Mouse (Mus musculus) cerebellum, postnatal 10 days (tissue): ENCODE results near the gene Borcs8.

Experiments
- DNase-seq, 2 experiments: peaks; one replicate each; pipeline ENCODE4 v3.0.0; 2021; ENCODE audit warnings: mixed read lengths in 2 of 2

Gene Borcs8

DNA sequence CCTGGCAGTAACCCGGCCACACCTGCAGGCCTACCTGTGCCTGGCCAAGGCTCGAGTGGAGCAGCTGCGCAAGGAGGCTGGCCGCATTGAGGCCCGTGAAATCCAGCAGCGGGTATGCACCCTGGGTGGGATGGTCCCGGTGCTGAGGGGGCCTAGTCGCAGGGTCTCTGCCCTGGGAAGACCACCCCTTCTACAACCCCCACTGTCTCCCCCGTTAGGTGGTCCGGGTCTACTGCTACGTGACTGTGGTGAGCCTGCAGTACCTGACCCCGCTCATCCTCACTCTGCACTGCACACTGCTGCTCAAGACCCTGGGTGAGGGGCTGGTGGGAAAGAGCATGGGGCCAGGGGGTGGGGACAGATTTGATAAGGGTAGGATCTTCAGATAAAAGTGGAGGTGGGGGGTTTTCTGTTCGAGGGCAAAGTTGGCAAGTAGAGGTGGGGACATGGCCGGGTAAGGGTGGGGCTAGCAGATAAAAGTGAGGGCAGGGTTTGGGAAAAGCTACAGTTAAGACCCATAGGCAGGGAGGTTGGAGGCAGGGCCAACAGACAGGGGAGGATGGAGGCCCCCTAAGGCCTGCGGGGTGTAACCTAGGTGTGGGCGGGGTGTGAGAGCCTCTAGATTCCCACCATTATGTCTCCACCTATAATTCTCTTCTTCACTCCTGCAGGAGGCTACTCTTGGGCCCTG is 42.1 kb downstream of the Borcs8 start:
- no peak for DNase-seq

DNA sequence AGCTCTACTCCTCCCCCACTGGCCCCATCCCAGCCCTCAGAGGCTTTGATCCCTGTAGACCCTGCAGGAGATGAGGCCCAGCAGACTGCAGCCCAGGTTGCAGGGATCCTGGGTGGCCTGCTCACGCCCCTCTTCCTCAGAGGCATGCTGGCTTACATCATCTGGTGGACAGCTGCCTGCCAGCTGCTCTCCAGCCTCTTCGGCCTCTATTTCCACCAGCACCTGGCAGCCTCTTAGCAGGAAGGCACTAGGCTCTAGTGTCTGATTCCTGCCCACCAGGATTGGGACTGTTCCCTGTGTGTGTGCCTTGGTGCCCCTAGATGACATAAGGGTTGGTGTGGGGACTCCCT is 42.6 kb downstream of the Borcs8 start:
- DNase-seq = no peak

DNA sequence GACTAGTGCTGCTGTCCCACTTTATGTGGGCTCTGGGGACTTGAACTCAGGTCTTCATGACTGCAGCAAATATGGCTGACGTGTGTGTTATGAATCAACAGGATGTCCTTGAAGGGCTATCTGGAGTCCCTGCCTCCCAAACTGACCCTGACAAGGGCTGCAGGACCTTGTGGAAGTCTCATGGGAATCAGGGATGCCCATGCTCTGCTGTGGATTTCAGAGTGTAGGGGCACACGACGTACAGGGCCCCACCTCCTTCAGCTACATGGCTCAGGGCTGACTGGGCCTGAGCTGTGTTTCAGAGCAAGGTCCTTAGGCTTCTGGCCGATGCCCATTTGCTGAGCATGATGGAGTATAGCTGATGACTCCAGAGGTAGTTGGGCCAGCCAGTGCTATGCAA is 43.9 kb downstream of the Borcs8 start:
- no peak for DNase-seq

DNA sequence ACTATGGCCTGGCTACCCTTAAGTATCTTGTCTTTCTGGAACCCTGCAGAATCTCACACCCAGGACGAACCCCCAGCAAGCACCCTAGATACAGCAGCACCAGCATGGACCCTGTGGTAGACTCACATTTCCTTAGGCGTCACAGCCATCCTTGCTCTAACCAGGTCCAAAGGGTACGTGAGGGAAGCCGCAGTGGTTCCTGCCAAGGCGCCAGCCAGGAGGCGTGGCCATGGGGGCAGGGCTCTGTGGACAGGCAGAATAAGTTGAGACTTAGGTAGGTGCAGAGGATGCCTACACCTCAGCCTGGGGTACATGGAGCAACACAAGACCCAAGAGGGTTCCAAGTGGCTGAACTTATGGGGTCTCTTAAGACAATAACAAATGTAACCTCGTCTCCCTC is 49.4 kb downstream of the Borcs8 start:
- DNase-seq = no peak

DNA sequence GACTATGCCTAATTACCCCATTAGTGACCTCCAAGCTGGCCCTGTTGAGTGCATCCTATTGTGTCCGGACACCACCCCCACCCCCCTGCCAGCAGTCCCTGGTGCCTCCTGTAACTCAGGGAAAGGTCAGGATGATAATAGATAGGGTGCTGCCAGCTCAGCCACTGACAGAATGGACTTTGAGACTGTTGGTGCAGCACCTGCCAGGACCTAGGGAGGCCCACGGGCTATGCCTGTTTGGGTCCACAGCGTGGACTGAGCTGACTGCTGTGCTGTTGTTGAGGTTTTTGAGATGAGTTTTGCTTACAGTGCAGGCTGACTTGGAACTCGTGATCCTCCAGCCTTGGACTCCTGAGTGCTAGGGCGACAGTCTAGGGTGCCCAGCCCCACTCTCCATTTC is 53.9 kb downstream of the Borcs8 start:
- no peak for DNase-seq

DNA sequence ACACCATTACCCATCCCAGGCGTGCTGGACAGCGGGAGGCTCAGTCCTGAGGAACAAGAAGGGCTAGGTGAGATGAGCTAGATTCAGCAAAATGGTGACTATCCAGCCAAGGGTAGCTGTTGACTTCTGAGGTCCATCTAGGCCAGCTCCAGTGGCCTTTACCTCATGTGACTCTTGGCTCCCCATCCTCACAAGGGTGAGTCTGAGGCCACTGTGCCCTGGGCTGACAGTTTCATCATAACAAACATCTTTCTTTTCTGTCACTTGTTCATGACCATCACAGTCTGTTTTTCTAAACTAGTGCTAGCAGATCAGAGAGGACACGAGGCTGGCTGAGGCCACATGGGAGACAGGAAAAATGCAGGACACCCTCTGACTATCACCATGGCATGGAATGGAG is 54.9 kb downstream of the Borcs8 start:
- DNase-seq = no peak

DNA sequence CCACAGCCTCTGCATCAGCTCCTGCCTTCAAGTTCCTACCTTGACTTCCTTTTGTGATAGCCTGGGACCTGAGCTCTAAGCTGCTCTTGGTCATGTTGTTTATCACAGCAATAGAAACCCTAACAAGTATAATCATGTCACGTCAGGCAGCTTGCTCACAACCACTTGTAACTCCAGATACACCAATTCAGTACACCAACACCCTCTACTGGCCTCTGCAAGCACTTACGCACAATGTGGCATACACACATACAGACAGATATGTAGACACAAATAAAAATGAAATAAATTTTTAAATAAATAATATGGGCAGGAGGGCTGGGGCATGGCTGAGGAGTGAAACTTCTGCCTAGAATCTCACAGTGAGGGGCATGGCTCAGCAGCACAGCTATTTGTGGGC is 56.5 kb downstream of the Borcs8 start:
- DNase-seq = no peak
